Comparison of ENCODE assay signal across 14 mouse cellular contexts in the genomic region with DNA sequence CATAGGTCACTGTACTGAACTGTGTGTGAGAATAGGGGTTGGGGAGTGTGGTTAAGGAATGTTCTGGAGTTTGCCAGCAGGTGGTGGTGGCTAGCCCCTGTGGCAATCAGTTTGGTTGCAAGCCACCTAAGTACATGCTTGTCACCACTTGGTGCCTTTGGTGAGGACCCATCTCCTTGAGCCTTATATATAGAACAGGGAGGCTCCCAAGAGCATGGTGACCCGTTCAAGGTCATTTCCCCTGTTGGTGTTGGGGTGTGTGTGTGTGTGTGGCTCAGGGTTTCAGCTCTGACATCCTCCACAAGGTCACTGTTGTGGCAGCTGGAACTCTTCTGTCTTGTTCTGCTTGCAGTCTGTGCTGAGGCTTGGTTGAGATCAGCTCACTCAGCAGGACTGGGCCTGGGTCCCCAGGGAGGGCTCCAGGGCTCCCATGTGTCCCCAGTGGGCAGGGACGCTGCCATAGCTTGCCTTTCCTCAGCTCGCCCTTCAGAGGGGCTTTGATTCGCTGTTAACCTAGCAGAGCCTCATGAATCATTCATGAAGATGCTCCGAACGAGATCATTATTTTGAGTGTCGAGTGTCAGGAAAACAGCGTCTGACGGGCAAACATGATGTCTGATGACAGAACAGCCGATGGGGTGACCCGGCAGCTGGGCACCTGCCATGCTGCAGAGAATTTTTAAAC.
DNase-seq lines count a peak whose midpoint lies in the region; ATAC-seq lines count a peak whose summit lies in the region.
"Had no signal": no experiment of that assay in that cellular context is flagged by ENCODE, and none has a peak within 500 bp of the region (broad histone marks: within the 10 kb centered on the region; RNA-seq: fewer than 3 reads in every experiment).

No protein-coding gene starts in this region.

- H3K27ac ChIP-seq in heart, embryonic 10.5 days, result peak overlapping the region; percentile 86
- peak overlapping the region; percentile 81 for H3K27ac ChIP-seq in heart, embryonic 14.5 days (replicated peaks in 1 of 2; ENCODE audit: control insufficient read depth in 1 of 2, insufficient read depth in 1 of 2, low read depth in 2 of 2, low read length in 2 of 2)
- H3K27ac ChIP-seq in hindbrain, embryonic 16.5 days (ENCODE audit: low read depth, low read length), result peak overlapping the region; percentile 11; the same call in 1 of the 2 replicates
- peak overlapping the region; percentile 28; the same call in 1 of the 2 replicates for H3K27ac ChIP-seq in neural tube, embryonic 14.5 days (ENCODE audit: low read depth, low read length)

- no peaks in the 10 kb centered on the region for H3K36me3 ChIP-seq in heart, embryonic 10.5 days
- no peaks in the 10 kb centered on the region for H3K36me3 ChIP-seq in heart, embryonic 14.5 days (ENCODE audit: control insufficient read depth, insufficient read depth, low read length)
- H3K36me3 ChIP-seq in hindbrain, embryonic 16.5 days (ENCODE audit: control insufficient read depth, insufficient read depth, low read length), result no peaks in the 10 kb centered on the region
- H3K36me3 ChIP-seq in neural tube, embryonic 14.5 days (ENCODE audit: control insufficient read depth, insufficient read depth, low read length), result no peaks in the 10 kb centered on the region

- H3K9me3 ChIP-seq in heart, embryonic 10.5 days, result no peaks in the 10 kb centered on the region
- no peaks in the 10 kb centered on the region for H3K9me3 ChIP-seq in heart, embryonic 14.5 days (ENCODE audit: control insufficient read depth, low read length)
- H3K9me3 ChIP-seq in hindbrain, embryonic 16.5 days (ENCODE audit: control insufficient read depth, low read length), result no peaks in the 10 kb centered on the region
- no peaks in the 10 kb centered on the region for H3K9me3 ChIP-seq in neural tube, embryonic 14.5 days (ENCODE audit: control insufficient read depth, low read length)

- H3K9ac ChIP-seq in heart, embryonic 14.5 days (ENCODE audit: low read length), result peak overlapping the region; percentile 45
- no peak overlapping the region; the same call in 1 of the 2 replicates for H3K9ac ChIP-seq in hindbrain, embryonic 16.5 days (ENCODE audit: low read depth, low read length)
- H3K9ac ChIP-seq in neural tube, embryonic 14.5 days (replicated peaks; ENCODE audit: low read depth, low read length), result no peak overlapping the region

- peak overlapping the region; percentile 21; the same call in 1 of the 2 replicates for H3K4me2 ChIP-seq in heart, embryonic 14.5 days (ENCODE audit: low read length)
- no peak overlapping the region for H3K4me2 ChIP-seq in hindbrain, embryonic 16.5 days (ENCODE audit: low read length)
- H3K4me2 ChIP-seq in neural tube, embryonic 14.5 days (ENCODE audit: low read depth, low read length), result no peak overlapping the region
- H3K4me2 ChIP-seq: liver, embryonic 11.5 days had no signal

- peaks cover 4% of the 10 kb centered on the region; the same call in 1 of the 2 replicates for H3K27me3 ChIP-seq in heart, embryonic 10.5 days (ENCODE audit: insufficient read depth, poor library complexity, severe bottlenecking)
- no peaks in the 10 kb centered on the region for H3K27me3 ChIP-seq in heart, embryonic 14.5 days (ENCODE audit: control insufficient read depth, insufficient read depth, low read length)
- no peaks in the 10 kb centered on the region for H3K27me3 ChIP-seq in hindbrain, embryonic 16.5 days (replicated peaks; ENCODE audit: control insufficient read depth, insufficient read depth, low read length)
- H3K27me3 ChIP-seq in neural tube, embryonic 14.5 days (ENCODE audit: control insufficient read depth, insufficient read depth, low read length), result no peaks in the 10 kb centered on the region

- no peak for DNase-seq in heart, embryonic 10.5 days (ENCODE audit: low spot score)
- no peak for DNase-seq in heart, postnatal 14 days
- DNase-seq in adrenal gland, postnatal 4 days (ENCODE audit: low spot score in 2 of 2), result no peak
- DNase-seq in lung, postnatal 4 days, result no peak
- DNase-seq: kidney, postnatal 25 days; lung, postnatal 10 days; right cerebral cortex, adult 18-20 months; thymus, postnatal 14 days had no signal

- peaks cover 30% of the 10 kb centered on the region for H3K4me1 ChIP-seq in heart, embryonic 10.5 days
- peaks cover 19 to 21% of the 10 kb centered on the region in 2 experiments for H3K4me1 ChIP-seq in heart, embryonic 14.5 days (ENCODE audit: control insufficient read depth in 2 of 2, insufficient read depth in 2 of 2, low read length in 2 of 2)
- H3K4me1 ChIP-seq in hindbrain, embryonic 16.5 days (ENCODE audit: control insufficient read depth, insufficient read depth, low read depth, low read length), result peaks cover 6% of the 10 kb centered on the region
- H3K4me1 ChIP-seq in neural tube, embryonic 14.5 days (ENCODE audit: control insufficient read depth, insufficient read depth, low read length), result 0 out of 2 replicates have a peak, but pooled peaks cover 7% of the 10 kb centered on the region

- WGBS in heart, embryonic 10.5 days, result 46% methylated on average over 11 of the region's 11 CpGs
- 30% methylated on average over 11 of the region's 11 CpGs for WGBS in heart, embryonic 14.5 days
- WGBS in hindbrain, embryonic 16.5 days, result 11% methylated on average over 11 of the region's 11 CpGs
- WGBS in neural tube, embryonic 14.5 days, result 20% methylated on average over 11 of the region's 11 CpGs

- no peak overlapping the region for H3K4me3 ChIP-seq in heart, embryonic 10.5 days
- H3K4me3 ChIP-seq in heart, embryonic 14.5 days (ENCODE audit: control insufficient read depth in 1 of 2, insufficient read depth in 1 of 2, low read depth in 1 of 2, low read length in 2 of 2), result no peak overlapping the region
- H3K4me3 ChIP-seq in hindbrain, embryonic 16.5 days (ENCODE audit: low read length), result no peak overlapping the region
- H3K4me3 ChIP-seq in neural tube, embryonic 14.5 days (ENCODE audit: low read depth, low read length), result no peak overlapping the region
- H3K4me3 ChIP-seq: erythroblast, embryonic 14.5 days had no signal

- intact Hi-C loops in heart, postnatal 14 days (cut with DNase I), result no loop called here

- ATAC-seq in heart, embryonic 14.5 days (ENCODE audit: insufficient number of reproducible peaks, insufficient read depth, low FRiP score, low read depth), result 0 out of 2 replicates have a peak, but pooled peaks have one; percentile 23
- peak; percentile 48 for ATAC-seq in hindbrain, embryonic 16.5 days
- peak; percentile 46; the same call in 1 of the 2 replicates for ATAC-seq in neural tube, embryonic 14.5 days (ENCODE audit: low read depth)
- ATAC-seq: intestine, postnatal 0 days had no signal

Comparison
In these comparisons a context has a peak if more than half of its experiments do, and no peak if none do; other contexts are left out.
1. H3K27ac ChIP-seq: peak in every context shown above with its lines; median percentile 86 in heart, embryonic 10.5 days; 81 in heart, embryonic 14.5 days; 28 in neural tube, embryonic 14.5 days; 11 in hindbrain, embryonic 16.5 days.